Mouse (Mus musculus) ovary, postnatal 36 days (tissue): ENCODE results near the gene Hes1.

Experiments
- DNase-seq: peaks from one replicate; pipeline ENCODE4 v3.0.0; 2022; ENCODE audit warnings: low spot score, mixed read lengths

Gene Hes1

DNA sequence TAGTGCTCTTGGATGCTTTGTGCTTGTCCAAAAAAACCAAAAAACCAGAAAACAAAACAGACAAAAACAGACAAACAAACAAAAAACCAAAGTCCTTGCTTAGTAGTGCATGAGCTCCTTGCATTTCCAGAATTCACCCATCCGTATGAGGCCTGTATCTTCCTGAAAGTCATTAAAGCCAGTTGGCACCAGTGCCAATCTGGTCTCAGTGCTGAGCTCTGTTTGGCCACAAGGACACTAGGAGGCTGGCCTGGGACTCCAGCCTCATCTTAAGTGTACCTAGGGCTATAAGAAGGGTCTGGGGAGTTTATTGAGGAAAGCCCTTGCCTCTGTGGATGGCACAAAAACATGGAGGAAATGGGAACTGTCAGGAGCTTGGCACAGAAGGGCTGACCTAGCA, 50.3 kb downstream of the Hes1 start:
- DNase-seq: no peak
